Mouse (Mus musculus): ENCODE data around the gene Actl11.
A peak's percentile ranks its signal among the peaks of the same experiment; 100 is the strongest.

The Actl11 gene

DNA sequence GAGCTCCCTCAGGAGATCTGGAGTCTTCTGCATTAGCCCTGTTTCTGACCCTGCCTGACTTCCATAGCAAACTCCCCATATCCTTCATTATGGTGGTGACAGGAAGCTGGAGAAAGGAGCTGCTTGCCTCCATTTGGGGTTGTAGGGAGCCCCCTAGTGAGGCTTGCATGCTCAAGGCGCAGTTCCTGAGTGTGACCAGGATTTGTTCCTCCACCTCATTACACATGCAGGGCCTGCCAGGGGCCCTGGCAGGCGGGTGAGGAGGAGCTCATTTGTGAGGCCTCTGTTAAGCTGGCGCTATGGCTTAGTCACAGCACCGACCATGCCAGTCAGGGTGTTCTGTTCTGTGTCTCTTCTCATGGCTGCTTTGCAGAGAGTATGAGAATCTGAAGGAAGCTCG, 33.6 kb downstream of the Actl11 start:
- peak; percentile 59 to 69 for DNase-seq (ENCODE audit: low spot score in 2 of 2)

DNA sequence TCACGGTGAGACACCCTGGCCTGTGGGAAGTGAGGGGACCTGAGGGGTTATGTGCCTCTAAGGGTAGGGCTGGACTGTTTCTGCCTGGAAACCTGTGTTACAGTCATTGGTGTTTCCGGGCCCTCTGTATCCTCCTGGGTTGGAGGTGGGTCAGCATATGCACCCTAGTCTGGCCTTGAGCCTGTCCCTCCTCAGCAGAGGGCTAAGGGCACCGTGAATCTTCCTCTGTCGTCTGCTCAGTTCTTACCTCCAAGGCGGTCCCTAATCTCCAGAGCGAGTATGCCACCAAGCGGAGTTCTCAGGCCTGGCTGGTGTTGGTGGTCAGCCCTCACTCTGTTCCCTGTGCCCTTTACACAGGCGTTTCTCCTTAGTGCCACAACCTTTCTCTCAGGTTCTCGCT, 34.6 kb downstream of the Actl11 start:
- no peak for DNase-seq (ENCODE audit: low spot score in 2 of 2)

DNA sequence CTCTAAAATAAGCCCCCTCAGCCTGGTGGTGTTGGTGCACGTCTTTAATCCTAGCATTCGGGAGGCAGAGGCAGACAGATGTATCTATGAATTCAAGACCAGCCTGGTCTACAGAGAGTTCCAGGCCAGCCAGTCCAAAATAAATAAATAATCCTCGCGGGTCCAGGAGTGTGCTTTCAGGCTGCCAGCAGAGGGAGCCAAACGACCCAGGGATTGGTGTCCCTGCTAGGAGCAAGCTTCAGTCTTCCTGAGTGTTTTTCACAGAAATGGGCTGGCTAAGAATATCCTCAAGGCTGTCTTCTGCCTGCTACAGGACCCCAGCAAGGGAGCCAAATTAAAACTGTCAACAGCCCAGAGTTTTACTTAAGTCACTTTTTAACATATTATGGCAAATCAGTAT, 35.4 kb downstream of the Actl11 start:
- DNase-seq (ENCODE audit: low spot score in 2 of 2) = peak in 1 of 2 experiments; percentile 58

DNA sequence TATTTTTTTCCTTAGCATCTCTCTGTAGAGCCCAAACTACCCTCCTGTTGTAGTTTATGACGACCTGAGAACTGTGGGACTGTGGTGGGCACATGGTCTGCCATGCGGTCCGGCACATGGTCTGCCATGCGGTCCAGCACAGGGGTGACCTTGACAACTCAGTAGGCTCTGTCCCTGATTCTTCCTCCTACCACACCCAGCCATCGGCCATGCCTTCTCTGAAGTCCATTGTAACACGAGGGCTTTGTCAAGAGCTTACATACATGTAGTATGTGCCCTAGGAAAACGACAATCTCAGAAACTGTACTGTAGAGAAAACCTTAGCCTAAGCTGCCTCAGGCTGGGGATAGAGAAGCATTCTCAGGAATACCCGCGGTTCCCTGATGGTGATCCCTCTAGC, 36.4 kb downstream of the Actl11 start:
- DNase-seq (ENCODE audit: low spot score in 2 of 2) = no peak

DNA sequence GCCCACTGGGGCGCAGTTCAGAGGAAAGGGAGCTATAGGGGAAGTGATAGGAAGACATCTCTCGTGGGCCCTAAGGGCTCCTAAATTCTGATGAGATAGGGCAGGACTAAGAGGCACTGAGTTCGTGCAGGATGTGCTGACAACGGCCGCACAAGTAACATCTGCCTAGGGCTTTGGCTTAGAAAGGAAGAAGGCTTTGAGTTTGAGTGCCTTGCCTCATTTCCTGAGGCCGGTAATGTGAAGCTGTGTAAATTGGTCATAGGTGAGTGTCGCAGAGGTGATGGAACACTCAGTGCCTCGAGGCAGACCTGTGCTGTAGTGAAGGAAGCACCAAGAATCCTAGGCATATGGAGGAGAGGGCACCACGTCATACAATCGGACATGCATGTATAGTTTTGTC, 38.4 kb downstream of the Actl11 start:
- no peak for DNase-seq (ENCODE audit: low spot score in 2 of 2)

DNA sequence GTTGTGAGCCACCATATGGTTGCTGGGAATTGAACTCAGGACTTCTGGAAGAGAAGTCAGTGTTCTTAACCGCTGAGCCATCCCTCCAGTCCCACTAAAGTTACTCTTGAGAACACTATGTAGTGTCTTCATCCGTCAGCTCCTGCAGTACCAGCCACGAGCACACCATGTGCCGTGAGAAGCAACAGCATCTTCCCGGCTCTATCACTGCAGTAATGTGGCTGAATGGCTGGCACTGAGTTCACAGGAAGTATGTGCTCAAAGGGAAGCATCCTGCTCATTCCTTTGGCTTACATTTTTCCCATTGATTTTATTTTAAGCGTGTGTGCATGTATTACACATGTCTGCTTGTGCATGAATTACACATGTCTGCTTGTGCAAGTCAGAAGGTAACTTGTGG, 39.2 kb downstream of the Actl11 start:
- DNase-seq (ENCODE audit: low spot score in 2 of 2) = no peak

DNA sequence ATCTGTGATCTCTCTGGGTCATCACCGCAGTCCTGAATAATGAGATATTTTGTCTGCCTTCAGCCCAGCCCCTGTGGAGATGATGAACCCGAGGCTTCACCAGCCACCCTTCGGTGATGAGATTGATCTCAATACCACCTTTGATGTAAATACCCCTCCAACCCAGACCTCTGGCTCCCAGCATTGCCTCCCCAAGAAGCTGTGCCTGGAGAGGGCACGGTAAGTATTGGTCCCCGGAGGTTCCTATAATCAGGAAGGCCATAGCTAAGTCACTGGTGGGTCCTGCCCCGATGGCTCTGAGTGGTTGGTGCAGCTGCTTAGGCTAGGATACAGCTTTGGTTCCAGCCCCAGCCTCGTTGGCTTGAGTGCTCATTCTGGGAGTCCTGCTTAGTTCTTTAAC, 40.3 kb downstream of the Actl11 start:
- DNase-seq (ENCODE audit: low spot score in 2 of 2) = no peak

DNA sequence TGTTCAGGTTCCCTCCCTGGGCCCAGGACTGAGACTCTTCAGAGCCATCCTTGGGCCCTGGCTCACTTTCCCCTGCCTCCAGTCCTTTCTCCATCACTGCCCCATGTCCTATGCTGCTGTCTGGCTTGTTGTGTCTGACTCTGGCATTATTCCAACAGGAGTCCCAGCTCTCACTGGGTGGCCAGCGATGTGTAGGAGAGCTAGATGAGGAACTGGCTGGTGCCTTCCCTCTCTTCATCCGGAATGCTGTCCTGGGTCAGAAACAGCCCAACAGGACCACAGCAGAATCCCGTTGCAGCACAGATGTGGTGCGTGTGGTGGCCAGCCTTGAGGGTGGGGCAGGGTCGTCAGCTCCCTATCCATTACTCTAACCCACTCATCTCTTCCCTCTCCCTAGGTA, 42.0 kb downstream of the Actl11 start:
- no peak for DNase-seq (ENCODE audit: low spot score in 2 of 2)

DNA sequence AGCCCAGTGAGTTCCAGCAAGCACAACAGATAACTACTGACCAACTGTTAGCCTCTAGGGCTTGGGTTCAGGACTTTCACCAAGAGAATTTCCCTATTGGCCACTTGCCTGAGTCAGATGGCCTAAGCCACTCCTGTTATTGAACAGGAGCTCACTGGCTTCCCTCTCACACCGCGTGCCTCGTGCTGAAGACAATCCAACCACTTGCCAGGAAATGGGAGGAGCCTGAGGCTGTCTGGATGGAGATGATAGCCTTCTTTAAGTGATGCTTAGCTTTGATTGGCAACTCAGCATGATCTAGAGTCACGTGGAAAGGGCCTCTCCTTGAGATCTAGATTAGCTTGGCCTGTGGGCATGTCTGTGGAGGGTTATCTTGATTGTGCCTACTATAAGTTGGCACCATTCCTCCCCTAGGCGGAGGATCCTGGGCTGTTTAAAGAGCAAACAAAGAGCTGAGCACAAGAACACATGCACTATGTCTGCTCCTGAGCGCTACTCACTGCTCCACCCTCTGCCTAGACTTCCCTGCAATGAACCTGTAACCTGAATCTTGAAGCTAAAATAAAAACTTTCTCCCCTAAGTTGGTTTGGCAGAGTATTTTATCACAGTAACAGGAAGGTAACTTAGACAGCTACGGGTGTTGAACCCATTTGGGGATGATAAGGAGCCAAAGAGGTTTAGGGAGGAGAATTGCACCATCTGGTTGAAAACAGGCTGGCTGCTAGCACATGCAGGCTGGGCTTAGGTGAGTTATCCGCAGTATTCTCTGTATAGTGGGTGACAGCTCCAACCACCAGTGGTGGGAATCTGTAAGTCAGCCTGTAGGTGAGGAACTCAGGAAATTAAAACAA, 43.6 kb downstream of the Actl11 start:
- no peak for DNase-seq (ENCODE audit: low spot score in 2 of 2)

DNA sequence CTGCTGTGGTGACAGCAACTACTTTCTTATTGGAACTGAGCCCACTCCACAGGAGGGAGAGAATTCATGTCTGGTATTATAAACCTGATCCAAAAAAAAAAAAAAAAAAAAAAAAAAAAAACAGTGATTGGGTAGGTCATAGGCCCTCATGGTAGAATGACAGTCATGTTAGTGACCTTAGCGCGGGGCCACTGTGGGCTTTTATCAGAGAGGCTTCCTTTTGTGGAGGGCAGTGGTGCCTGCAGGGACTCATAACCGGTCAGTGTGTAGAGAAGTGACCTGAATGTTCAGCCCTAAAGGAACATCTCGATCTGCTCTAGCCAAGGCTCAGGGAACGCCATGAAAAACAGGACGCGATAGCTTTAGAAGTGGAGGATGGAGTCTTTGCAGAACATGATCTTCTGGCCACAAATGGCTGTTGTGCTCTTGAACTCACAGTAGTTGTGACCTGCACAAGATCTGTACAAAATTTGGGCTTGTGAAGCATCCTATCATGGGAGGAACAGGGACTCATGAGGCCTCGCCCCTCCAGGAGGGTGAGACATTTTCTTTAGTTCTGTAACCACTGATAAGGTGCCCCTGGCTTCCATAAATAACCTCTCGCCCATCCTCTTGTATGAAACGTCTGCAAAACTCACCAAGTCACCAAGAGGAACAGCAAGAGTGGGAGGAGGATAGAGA, 46.4 kb downstream of the Actl11 start:
- DNase-seq (ENCODE audit: low spot score in 2 of 2) = no peak

DNA sequence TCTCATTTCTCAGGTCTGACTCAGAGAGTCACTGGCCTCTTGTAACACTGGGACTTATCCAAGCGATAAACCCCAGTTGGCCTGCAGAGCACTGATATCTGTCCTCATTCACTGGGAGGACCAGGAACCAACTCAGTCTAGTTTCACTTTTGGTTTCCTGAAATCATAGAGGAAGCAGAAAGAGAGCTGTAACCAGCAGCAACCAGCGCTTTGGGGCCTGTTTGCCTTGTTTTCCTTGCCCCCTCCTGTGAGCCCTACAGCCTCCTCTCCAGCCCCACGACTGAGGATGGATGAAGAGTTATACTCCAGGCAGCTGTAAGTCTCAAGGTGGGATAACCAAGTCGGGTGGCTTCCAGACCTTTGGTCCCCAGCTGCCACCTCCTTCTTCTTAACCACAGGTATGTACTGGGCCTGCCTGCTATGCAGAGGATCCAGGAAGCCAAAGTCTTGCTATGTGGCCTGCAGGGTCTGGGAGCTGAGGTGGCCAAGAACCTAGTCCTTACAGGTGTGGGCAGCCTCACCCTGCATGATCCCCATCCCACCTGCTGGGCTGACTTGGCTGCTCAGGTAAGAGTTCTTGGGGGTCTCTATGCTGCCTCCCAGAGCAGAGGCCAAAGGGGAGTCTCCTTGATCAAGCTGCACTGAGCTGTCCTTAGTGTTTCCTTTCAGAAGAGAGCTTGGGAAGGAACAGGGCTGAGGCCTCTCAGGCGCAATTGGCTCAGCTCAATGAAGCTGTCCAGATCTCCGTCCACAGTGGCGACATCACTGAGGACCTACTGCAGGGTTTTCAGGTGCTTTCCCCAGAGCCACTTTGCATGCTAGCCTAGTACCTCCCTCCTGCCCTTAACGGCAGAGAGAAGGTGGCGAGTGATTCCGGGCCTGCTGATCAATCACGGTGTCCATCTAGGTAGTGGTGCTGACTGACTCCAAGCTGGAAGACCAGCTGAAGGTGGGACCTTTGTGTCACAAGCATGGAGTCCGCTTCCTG, 47.4 kb downstream of the Actl11 start, which contains the start of gene Uba7:
TSS of gene Uba7 (plus strand) at position 107 of the 988 bp plus-strand sequence.
- DNase-seq (ENCODE audit: low spot score in 2 of 2) = no peak

DNA sequence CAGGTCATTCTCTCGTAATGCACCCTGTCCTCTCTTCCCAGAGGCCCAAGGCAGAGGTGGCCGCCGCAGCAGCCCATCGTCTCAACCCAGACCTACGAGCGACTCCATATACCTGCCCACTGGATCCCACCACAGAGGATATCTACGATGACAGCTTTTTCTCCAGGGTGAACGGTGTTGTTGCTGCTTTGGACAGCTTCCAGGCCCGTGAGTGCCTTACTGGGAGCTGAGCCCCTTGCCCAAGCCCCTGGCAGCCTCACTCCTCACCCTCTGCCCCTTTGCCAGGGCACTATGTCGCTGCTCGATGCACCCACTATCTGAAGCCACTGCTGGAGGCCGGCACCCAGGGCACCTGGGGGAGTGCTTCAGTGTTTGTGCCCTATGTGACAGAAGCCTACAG, 50.5 kb downstream of the Actl11 start:
- DNase-seq (ENCODE audit: low spot score in 2 of 2) = no peak
